Mouse (Mus musculus): Measurements from ENCODE around the gene Pml.

GRCm38 (mm10) chr9:58271109-58271508 lies 21.5 kb upstream of the Pml start:
- TF ChIP-seq CTCF (IDR thresholded peaks at IDR 0.05; ENCODE audit: low read depth) (no peak), EP300 (IDR thresholded peaks at IDR 0.05; ENCODE audit: low read depth) (no peak)
